ENCODE assay signal across 28 mouse cellular contexts in genomic region chr9:71175686-71176085, GRCm38 (mm10). TPM values are rescaled to one million over a fixed set of nuclear protein-coding genes. Genes with fewer than 3 reads are reported as not detected.
DNase-seq lines count a peak whose midpoint lies in the region; ATAC-seq and TF ChIP-seq lines count a peak whose summit lies in the region.
"Had no signal": no experiment of that assay in that cellular context is flagged by ENCODE, and none has a peak within 500 bp of the region (broad histone marks: within the 10 kb centered on the region; RNA-seq: fewer than 3 reads in every experiment).

No protein-coding gene starts in this region.

- TF ChIP-seq EP300 in liver, embryonic 14.5 days (IDR thresholded peaks at IDR 0.05; ENCODE audit: low read depth): no peak
- TF ChIP-seq EP300 in liver, postnatal 0 days (IDR thresholded peaks at IDR 0.05; ENCODE audit: low read depth): peak; percentile 37

- DNase-seq in intestine, embryonic 14.5 days (ENCODE audit: low spot score): peak; percentile 15
- peak; percentile 13 for DNase-seq in brain, embryonic 14.5 days (ENCODE audit: low read depth)
- DNase-seq in liver, embryonic 14.5 days (ENCODE audit: low read depth in 3 of 3, low spot score in 3 of 3): no peak
- DNase-seq in liver, postnatal 0 days: no peak
- no peak for DNase-seq in forebrain, embryonic 11.5 days (ENCODE audit: low spot score)
- no peak for DNase-seq in ovary, postnatal 14 days (ENCODE audit: low spot score)
- DNase-seq: adrenal gland, adult 2 months; adrenal gland, postnatal 14 days; B cell, adult 2 months; cerebellum, adult 18-20 months; cerebellum, adult 9-10 months; cerebellum, postnatal 14 days; forebrain, postnatal 0 days; gastrocnemius, adult 2 months; gastrocnemius, postnatal 14 days; heart, adult 18-20 months; heart, postnatal 14 days; heart, postnatal 4 days had no signal

- H3K4me1 ChIP-seq in intestine, embryonic 14.5 days (replicated peaks; ENCODE audit: control insufficient read depth, insufficient read depth, low read length): no peaks in the 10 kb centered on the region
- H3K4me1 ChIP-seq in intestine, embryonic 15.5 days (replicated peaks): no peaks in the 10 kb centered on the region
- peaks cover 43 to 45% of the 10 kb centered on the region in 2 experiments for H3K4me1 ChIP-seq in liver, embryonic 14.5 days (replicated peaks; ENCODE audit: control insufficient read depth in 2 of 2, insufficient read depth in 2 of 2, low read length in 1 of 2)
- H3K4me1 ChIP-seq in liver, postnatal 0 days (ENCODE audit: insufficient read depth): peaks cover 34% of the 10 kb centered on the region
- H3K4me1 ChIP-seq in forebrain, embryonic 11.5 days (replicated peaks; ENCODE audit: control insufficient read depth, insufficient read depth, low read length): no peaks in the 10 kb centered on the region
- H3K4me1 ChIP-seq: forebrain, embryonic 10.5 days; heart, embryonic 10.5 days; heart, embryonic 13.5 days had no signal

- H3K27me3 ChIP-seq in intestine, embryonic 14.5 days (replicated peaks; ENCODE audit: control insufficient read depth, insufficient read depth, low read length): no peaks in the 10 kb centered on the region
- H3K27me3 ChIP-seq in intestine, embryonic 15.5 days (replicated peaks): no peaks in the 10 kb centered on the region
- H3K27me3 ChIP-seq in liver, embryonic 14.5 days (ENCODE audit: control insufficient read depth, insufficient read depth, low read length): no peaks in the 10 kb centered on the region
- no peaks in the 10 kb centered on the region for H3K27me3 ChIP-seq in liver, postnatal 0 days (ENCODE audit: insufficient read depth, low read length)
- H3K27me3 ChIP-seq in forebrain, embryonic 11.5 days (ENCODE audit: control insufficient read depth, insufficient read depth, low read length): no peaks in the 10 kb centered on the region
- H3K27me3 ChIP-seq: CH12.LX; heart, embryonic 13.5 days had no signal

- TF ChIP-seq CTCF in brain, embryonic 14.5 days (IDR thresholded peaks at IDR 0.05; ENCODE audit: borderline replicate concordance, extremely low read depth, insufficient read depth, insufficient read length): no peak
- TF ChIP-seq CTCF in liver, embryonic 14.5 days (IDR thresholded peaks at IDR 0.05; ENCODE audit: low read depth): no peak
- no peak for TF ChIP-seq CTCF in liver, postnatal 0 days (IDR thresholded peaks at IDR 0.05; ENCODE audit: low read depth)

- no peak for ATAC-seq in intestine, embryonic 14.5 days (replicated peaks; ENCODE audit: low FRiP score, low TSS enrichment, low read depth)
- ATAC-seq in intestine, embryonic 15.5 days: no peak
- peak; percentile 24; the same call in 1 of the 2 replicates for ATAC-seq in liver, embryonic 14.5 days (ENCODE audit: insufficient read depth)
- ATAC-seq in liver, postnatal 0 days: peak; percentile 85
- no peak for ATAC-seq in forebrain, embryonic 11.5 days (replicated peaks; ENCODE audit: low FRiP score)
- ATAC-seq: forebrain, embryonic 14.5 days; forebrain, postnatal 0 days; hindbrain, postnatal 0 days had no signal

- H3K36me3 ChIP-seq in intestine, embryonic 14.5 days (ENCODE audit: control insufficient read depth, insufficient read depth, low read length): no peaks in the 10 kb centered on the region
- H3K36me3 ChIP-seq in intestine, embryonic 15.5 days: no peaks in the 10 kb centered on the region
- no peaks in the 10 kb centered on the region for H3K36me3 ChIP-seq in liver, embryonic 14.5 days (replicated peaks; ENCODE audit: control insufficient read depth, insufficient read depth, low read depth)
- no peaks in the 10 kb centered on the region for H3K36me3 ChIP-seq in liver, postnatal 0 days (replicated peaks; ENCODE audit: insufficient read depth, low read length)
- no peaks in the 10 kb centered on the region for H3K36me3 ChIP-seq in forebrain, embryonic 11.5 days (ENCODE audit: control insufficient read depth, insufficient read depth, low read length)
- H3K36me3 ChIP-seq: forebrain, embryonic 10.5 days; G1E; heart, embryonic 10.5 days; heart, embryonic 13.5 days had no signal

- 86% methylated on average over 1 of the region's 1 CpGs for WGBS in intestine, embryonic 14.5 days
- 90% methylated on average over 1 of the region's 1 CpGs for WGBS in intestine, embryonic 15.5 days
- 66% methylated on average over 1 of the region's 1 CpGs for WGBS in liver, embryonic 14.5 days (ENCODE audit: insufficient replicate concordance)
- WGBS in liver, postnatal 0 days (ENCODE audit: insufficient replicate concordance): 56% methylated on average over 1 of the region's 1 CpGs
- 97% methylated on average over 1 of the region's 1 CpGs for WGBS in forebrain, embryonic 11.5 days

- no peak overlapping the region for H3K27ac ChIP-seq in intestine, embryonic 14.5 days (ENCODE audit: low read depth)
- no peak overlapping the region for H3K27ac ChIP-seq in intestine, embryonic 15.5 days
- H3K27ac ChIP-seq in liver, embryonic 14.5 days: no peak overlapping the region
- H3K27ac ChIP-seq in liver, postnatal 0 days (ENCODE audit: low read depth): peak overlapping the region; percentile 78
- no peak overlapping the region for H3K27ac ChIP-seq in forebrain, embryonic 11.5 days (ENCODE audit: low read depth, low read length)
- H3K27ac ChIP-seq: forebrain, embryonic 10.5 days; gastrocnemius, adult 2 months; heart, embryonic 10.5 days; heart, embryonic 13.5 days; hindbrain, embryonic 14.5 days; hindbrain, postnatal 0 days had no signal

- TF ChIP-seq POLR2A in brain, embryonic 14.5 days (IDR thresholded peaks at IDR 0.05; ENCODE audit: borderline replicate concordance, extremely low read depth, insufficient read depth, insufficient read length, poor library complexity, severe bottlenecking): no peak

- no peak overlapping the region for H3K4me3 ChIP-seq in intestine, embryonic 14.5 days (ENCODE audit: low read depth, low read length)
- H3K4me3 ChIP-seq in intestine, embryonic 15.5 days (replicated peaks): no peak overlapping the region
- no peak overlapping the region for H3K4me3 ChIP-seq in liver, embryonic 14.5 days (ENCODE audit: insufficient read depth in 1 of 2, low read depth in 2 of 2, low read length in 2 of 2)
- H3K4me3 ChIP-seq in liver, postnatal 0 days (ENCODE audit: low read depth, low read length): no peak overlapping the region
- no peak overlapping the region for H3K4me3 ChIP-seq in forebrain, embryonic 11.5 days (ENCODE audit: low read depth, low read length)
- H3K4me3 ChIP-seq: forebrain, embryonic 10.5 days; gastrocnemius, adult 2 months; heart, embryonic 10.5 days; heart, embryonic 13.5 days had no signal

- no peak overlapping the region for H3K4me2 ChIP-seq in intestine, embryonic 14.5 days (ENCODE audit: low read length)
- H3K4me2 ChIP-seq in intestine, embryonic 15.5 days (replicated peaks): no peak overlapping the region
- no peak overlapping the region for H3K4me2 ChIP-seq in liver, embryonic 14.5 days (ENCODE audit: low read depth)
- H3K4me2 ChIP-seq in liver, postnatal 0 days (ENCODE audit: low read depth, low read length): no peak overlapping the region
- H3K4me2 ChIP-seq in forebrain, embryonic 11.5 days (ENCODE audit: low read depth, low read length, severe bottlenecking): no peak overlapping the region
- H3K4me2 ChIP-seq: heart, embryonic 13.5 days; hindbrain, embryonic 14.5 days had no signal

- no peaks in the 10 kb centered on the region for H3K9me3 ChIP-seq in intestine, embryonic 14.5 days (ENCODE audit: control insufficient read depth, low read length)
- H3K9me3 ChIP-seq in intestine, embryonic 15.5 days: no peaks in the 10 kb centered on the region
- H3K9me3 ChIP-seq in liver, embryonic 14.5 days (ENCODE audit: control insufficient read depth, low read length): no peaks in the 10 kb centered on the region
- no peaks in the 10 kb centered on the region for H3K9me3 ChIP-seq in liver, postnatal 0 days (ENCODE audit: low read length)
- no peaks in the 10 kb centered on the region for H3K9me3 ChIP-seq in forebrain, embryonic 11.5 days (ENCODE audit: control insufficient read depth, low read length)
- H3K9me3 ChIP-seq: forebrain, embryonic 10.5 days; G1E; heart, embryonic 10.5 days; heart, embryonic 13.5 days had no signal

- no peak overlapping the region for H3K9ac ChIP-seq in intestine, embryonic 14.5 days (ENCODE audit: low read length)
- no peak overlapping the region for H3K9ac ChIP-seq in intestine, embryonic 15.5 days
- H3K9ac ChIP-seq in liver, embryonic 14.5 days (replicated peaks): no peak overlapping the region
- no peak overlapping the region for H3K9ac ChIP-seq in liver, postnatal 0 days (replicated peaks)
- no peak overlapping the region for H3K9ac ChIP-seq in forebrain, embryonic 11.5 days (ENCODE audit: low read length)
- H3K9ac ChIP-seq: forebrain, postnatal 0 days; heart, embryonic 13.5 days; hindbrain, embryonic 14.5 days had no signal

RNA-seq across cellular contexts. Expression of gene Aqp9, which starts 7.2 kb away (rescaled TPM):
- polyA plus RNA-seq in intestine, embryonic 14.5 days (2014; fragmentation: Nextera tagmentation; extraction: Ambion mirVana): 0.26 and 0.38 TPM in 2 replicates
- polyA plus RNA-seq in intestine, embryonic 15.5 days (2015; fragmentation: Nextera tagmentation; extraction: Ambion mirVana): 0.74 and 1.0 TPM in 2 replicates
- polyA plus RNA-seq in brain, embryonic 14.5 days (2012; rRNA removed): 0.34 and 0.36 TPM in 2 replicates
- 3.5 and 4.1 TPM in 2 replicates for polyA plus RNA-seq in liver, embryonic 14.5 days (2012; rRNA removed)
- polyA plus RNA-seq in liver, embryonic 14.5 days (2014; fragmentation: Nextera tagmentation; extraction: Ambion mirVana): 8.6 and 9.0 TPM in 2 replicates
- polyA plus RNA-seq in liver, postnatal 0 days (2015; fragmentation: Nextera tagmentation; extraction: Ambion mirVana): 70.9 and 75.4 TPM in 2 replicates
- polyA plus RNA-seq in forebrain, embryonic 11.5 days (2014; fragmentation: Nextera tagmentation; extraction: Ambion mirVana): 0.09 and 0.20 TPM in 2 replicates
- polyA plus RNA-seq: forebrain, embryonic 10.5 days; hindbrain, embryonic 11.5 days had no signal

RNA-seq across cellular contexts. Expression of gene Aldh1a2, which starts 39.9 kb away (rescaled TPM):
- polyA plus RNA-seq in intestine, embryonic 14.5 days (2014; fragmentation: Nextera tagmentation; extraction: Ambion mirVana): 123 and 139 TPM in 2 replicates
- polyA plus RNA-seq in intestine, embryonic 15.5 days (2015; fragmentation: Nextera tagmentation; extraction: Ambion mirVana): 73.9 and 75.6 TPM in 2 replicates
- 7.4 and 11.6 TPM in 2 replicates for polyA plus RNA-seq in brain, embryonic 14.5 days (2012; rRNA removed)
- polyA plus RNA-seq in liver, embryonic 14.5 days (2012; rRNA removed): 0.47 and 0.58 TPM in 2 replicates
- polyA plus RNA-seq in liver, embryonic 14.5 days (2014; fragmentation: Nextera tagmentation; extraction: Ambion mirVana): 0.79 and 1.3 TPM in 2 replicates
- 0.51 and 0.63 TPM in 2 replicates for polyA plus RNA-seq in liver, postnatal 0 days (2015; fragmentation: Nextera tagmentation; extraction: Ambion mirVana)
- 1.2 and 1.6 TPM in 2 replicates for polyA plus RNA-seq in forebrain, embryonic 11.5 days (2014; fragmentation: Nextera tagmentation; extraction: Ambion mirVana)
- polyA plus RNA-seq: G1E had no signal

Comparison
In these comparisons a context has a peak if more than half of its experiments do, and no peak if none do; other contexts are left out.
1. ATAC-seq: peak in liver, embryonic 14.5 days (single experiment) and liver, postnatal 0 days (single experiment); none in intestine, embryonic 14.5 days (single experiment), intestine, embryonic 15.5 days (single experiment) and forebrain, embryonic 11.5 days (single experiment).
2. DNase-seq: peak in intestine, embryonic 14.5 days (single experiment) and brain, embryonic 14.5 days (single experiment); none in liver, embryonic 14.5 days (0 of 3), liver, postnatal 0 days (single experiment), forebrain, embryonic 11.5 days (single experiment) and ovary, postnatal 14 days (single experiment).